Mouse (Mus musculus): ENCODE results near the gene Trim43b.
"Not testable (repeated sequence)": the region's sequence is repeated elsewhere in the genome, so short reads cannot be mapped to it uniquely, and the experiment has no call there.

Trim43b gene

DNA sequence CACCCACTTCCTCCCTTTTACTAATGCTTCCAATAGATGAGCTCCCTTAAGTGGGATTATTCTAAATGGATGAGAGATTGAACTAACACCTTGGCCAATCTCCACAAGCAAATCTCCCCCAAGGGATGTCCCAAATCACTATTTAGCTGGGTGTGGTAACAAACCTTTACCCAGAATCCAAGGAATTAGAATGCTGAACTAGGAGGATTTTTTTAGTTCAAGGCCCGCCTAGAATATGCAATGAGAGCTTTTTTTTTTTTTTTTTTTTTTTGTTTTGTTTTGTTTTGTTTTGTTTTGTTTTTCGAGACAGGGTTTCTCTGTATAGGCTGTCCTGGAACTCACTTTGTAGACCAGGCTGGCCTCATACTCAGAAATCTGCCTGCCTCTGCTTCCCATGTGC is at the start of gene Trim43b:
TSS of gene Trim43b (minus strand) at position 101 of the 400 bp plus-strand sequence.
- DNase-seq (ENCODE audit: low read depth, low spot score) = not testable (repeated sequence)

DNA sequence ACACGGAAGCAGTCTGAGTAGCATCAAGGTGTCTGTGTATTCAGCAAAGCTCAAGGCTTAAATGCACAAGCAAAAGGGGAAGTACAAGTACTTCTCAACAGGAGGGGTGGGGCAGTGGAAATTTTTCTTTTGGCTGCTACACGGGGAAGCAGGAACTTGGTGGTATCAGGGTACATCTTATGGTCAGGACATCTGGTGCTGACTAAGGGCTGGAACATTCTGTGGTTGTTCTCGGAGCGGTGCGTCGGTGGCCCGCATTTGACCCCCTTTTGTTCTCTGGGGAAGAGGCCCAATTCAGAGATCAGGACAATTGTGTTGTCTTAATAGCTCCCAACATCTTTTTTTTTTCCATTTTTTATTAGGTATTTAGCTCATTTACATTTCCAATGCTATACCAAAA is 11.9 kb upstream of the Trim43b start:
- not testable (repeated sequence) for DNase-seq (ENCODE audit: low read depth, low spot score)

DNA sequence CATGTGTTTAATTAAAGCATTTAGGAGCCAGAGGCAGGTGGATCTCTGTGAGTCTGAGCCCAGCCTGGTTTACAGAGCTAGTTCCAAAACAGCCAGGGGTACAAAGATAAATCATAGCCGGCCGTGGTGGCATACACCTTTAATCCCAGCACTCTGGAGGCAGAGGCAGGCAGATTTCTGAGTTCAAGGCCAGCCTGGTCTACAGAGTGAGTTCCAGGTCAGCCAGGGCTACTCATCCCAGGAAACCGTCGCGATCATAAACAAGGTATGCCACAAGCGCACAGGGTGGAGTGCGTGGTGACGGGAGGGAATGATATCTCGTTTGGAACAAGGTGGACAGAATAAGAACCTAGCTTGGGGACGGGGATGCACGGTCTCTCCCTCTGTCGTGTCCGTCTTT is 5.9 kb downstream of the Trim43b start:
- DNase-seq (ENCODE audit: low read depth, low spot score) = not testable (repeated sequence)

DNA sequence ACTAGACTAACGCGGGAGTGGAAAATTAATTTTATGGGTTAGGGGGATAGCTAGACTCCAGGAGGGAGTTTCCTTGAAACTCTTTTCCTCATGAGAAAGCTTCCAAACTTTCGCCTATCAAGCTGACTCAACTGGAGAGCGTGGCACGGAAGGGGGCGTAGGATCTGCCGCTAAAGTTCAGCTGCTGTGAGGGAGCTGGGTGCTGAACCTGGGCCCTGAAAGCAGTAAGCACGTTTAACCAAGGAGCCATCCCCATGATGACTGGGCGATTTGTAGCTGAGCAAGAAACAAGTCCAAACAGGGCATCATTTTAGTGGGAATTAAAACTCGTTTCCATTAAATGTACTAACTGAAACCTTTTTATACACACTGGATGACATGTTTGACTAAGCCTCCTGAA is 13.0 kb downstream of the Trim43b start:
- not testable (repeated sequence) for DNase-seq (ENCODE audit: low read depth, low spot score)

DNA sequence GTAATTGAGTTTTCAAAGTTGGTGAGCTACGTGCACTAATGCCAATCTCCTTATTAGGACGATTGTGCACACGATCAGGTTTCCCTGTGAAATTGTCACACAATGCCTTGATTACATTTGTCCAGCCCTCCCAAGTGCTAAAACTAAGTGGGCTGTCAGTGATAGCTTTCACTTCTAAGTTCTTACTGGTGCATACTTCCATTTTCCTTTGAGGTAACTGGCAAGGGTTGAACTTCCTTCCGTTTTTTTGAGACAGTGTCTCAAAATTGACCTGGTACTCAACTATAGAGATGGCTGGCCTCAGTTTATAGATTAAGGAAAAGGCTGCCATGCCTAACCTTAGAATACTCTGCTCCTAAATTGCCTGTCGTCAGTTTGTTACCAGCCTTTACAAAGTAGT is 16.1 kb downstream of the Trim43b start:
- not testable (repeated sequence) for DNase-seq (ENCODE audit: low read depth, low spot score)

DNA sequence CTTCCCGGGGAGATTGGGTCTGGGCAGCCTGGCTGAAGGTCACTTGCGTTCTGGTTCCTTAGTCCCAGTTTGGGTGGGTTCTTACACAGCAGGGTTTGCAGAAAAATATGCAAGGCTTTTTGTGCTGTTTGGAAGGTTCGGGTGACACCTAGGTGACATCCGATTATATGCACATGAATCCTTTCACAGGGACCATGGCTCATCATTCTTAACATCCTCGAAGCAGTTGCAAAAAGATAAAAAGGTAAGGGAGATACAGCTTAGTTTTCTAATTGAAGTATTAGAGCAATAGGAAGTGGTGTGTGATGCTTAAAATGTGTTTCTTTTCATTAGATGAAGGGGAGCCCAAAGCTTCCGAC is 25.5 kb downstream of the Trim43b start:
- DNase-seq (ENCODE audit: low read depth, low spot score) = not testable (repeated sequence)

DNA sequence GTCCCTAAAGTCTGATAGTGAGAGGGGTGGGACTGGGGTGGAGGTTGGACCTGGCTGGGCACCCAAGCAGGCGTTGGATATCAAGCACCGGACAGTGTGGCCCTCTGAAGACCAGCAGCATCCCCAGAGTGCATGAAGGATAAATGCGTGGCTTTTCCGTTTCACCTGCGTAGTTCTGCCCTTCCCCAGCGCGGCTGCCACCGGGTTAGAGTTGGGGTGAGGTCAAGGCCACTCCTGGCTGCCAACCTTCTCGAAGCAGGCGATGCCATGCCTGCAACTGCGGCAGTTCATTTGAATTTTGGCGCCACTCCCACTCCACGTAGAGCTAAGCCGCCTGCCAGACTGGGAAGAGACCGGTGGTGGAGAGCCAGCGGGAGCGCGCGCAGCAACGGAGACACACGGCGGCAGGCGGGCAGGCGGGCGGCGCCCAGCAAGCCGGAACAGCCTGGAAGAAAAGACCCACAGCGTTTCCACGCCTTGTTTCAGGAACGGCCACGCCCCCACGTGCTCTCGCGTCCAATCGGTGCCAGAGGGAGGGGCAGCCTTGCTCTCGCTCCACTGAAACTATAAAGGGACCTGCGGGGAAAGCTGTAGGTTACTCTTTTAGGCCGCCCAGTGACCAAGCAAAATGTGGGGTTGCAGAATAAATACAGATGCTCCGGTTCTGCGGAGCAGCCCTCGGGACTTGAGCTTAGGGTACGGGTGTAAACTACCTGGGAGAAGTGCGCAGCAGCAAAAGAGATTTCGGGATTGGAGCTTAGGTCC is 26.1 kb downstream of the Trim43b start:
- DNase-seq (ENCODE audit: low read depth, low spot score) = not testable (repeated sequence)

Data from retina, postnatal 7 days (tissue).